Mouse (Mus musculus): ENCODE measurements at regions not wholly inside any gene's neighbourhood (a gene's known extent, or its start where the extent isn't known, plus 50 kb on each side); places are given as distances from the start of the nearest gene placed in this dataset.

DNA sequence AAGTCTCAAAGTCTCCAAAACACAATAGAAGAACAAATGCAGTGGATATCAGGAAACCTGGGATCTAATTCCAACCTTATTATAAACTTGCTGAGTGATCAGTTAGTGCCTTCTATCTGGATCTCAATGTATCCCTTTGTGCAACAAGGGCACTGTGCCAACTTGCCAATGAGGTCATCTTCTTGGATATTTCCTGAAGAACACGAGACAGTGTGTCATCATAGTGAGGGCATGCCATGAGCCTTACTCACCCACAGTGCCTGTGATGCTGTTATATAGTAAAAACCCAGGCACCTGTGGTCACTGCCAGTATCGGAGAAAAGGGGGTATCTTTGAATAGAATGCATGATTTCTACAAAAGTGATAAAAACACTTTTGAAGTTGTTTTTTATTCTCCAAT is 60.2 kb upstream of the Cd34 start:
- peak; percentile 35 to 46 for DNase-seq (ENCODE audit: low spot score in 2 of 2)

DNA sequence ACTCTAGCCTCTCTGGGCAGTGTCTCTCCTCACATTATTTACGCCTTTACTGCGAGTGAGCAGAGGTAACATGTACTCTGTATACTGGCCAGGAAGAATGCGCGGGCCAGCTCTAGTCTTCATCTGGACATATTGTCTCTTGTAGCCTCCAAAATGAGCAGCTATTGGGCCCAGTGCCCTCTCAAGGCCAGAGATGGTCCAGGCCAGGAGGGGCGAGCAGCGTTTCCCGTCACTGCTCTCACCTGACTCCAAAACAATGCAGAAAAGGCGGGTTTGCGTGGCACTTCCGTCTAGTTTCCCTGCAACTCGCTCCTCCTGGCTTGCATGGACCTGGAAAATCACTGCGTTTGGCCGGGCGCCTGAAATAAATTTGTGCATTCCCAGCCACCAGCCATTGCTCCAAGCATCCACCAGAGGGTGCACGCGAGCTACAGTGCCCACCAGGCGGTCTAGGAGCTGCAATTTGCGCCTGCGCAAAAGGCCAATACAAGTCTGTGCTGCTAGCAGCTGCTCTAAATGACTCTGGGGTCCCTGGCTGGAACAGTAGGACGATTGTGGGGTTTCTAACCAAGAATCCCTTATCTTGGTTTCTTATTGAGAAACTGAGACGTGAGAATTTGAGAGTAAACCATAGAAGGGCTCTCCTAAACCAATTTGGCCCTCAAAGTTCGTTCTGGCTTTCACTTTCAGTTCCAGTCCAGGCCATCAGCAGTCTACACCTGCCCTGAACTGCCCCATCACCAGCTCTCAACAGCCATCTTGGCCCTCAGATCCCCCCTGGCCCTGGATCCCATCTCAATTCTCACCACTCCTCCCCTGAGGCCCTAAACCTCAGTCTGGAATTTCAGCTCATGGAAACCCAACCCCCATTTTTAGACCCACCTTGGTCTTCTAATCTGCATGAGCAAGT is 59.0 kb upstream of the Cd34 start:
- DNase-seq (ENCODE audit: low spot score in 2 of 2), result peak; percentile 93 to 97

DNA sequence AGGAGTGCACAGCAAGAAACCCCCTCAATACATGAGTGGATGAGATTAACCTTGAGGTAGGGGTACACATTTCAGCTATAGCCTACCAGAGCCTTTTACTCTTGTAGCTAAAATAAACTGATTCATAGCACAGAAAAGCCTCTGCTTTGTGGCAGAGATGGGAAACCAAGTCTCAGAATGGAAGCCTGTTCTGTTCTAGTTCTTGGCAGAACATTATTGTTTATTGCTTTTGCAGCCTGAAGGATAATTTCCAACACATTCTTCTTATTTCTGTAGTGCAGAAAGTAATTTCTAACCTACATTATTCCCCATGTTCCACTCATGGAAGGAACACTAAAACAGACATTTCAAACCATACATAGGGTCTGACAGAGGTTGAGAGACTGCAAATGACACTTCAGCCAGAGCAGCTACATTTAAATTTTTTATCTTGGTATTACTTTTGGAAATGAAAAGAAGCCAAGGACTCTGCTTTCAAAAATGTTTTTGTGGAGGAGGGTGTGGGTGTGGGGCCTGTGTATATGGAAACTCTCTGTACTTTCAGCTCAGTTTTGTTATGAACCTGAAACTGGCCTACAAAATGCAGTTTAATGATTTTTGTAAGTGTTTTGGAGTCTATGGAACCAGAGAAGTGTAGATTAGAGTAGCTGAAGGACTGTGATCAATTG is 56.9 kb upstream of the Cd34 start:
- DNase-seq (ENCODE audit: low spot score in 2 of 2), result no peak

DNA sequence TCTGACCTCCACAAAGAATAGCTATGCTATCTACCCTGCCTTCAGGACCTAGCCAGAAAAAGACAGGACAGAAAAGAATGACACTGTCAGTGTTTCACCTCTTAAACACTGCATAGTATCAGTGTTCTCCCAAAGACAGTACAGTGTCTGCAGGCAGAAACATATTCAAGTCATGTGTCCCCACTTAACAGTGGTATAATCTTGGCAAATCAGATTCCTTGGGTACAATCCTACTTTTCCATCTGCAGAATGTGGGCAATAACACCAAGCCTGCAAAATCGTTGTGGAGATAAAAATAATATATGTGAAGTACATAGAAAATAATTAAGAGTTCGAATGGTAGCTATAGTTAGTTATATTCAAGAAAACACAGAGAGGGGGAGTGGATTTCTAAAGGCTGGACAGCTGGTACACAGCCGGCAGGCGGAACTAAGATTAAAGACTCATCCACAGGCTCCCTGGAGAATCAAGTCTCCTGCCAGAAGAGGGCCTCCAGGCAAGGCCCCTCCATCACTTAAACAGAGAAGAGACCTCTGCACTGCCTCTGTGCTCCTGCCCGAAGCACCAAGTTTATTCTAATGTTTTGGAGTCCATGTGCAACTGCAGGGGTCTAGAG is 53.4 kb upstream of the Cd34 start:
- peak; percentile 36 to 62 for DNase-seq (ENCODE audit: low spot score in 2 of 2)

DNA sequence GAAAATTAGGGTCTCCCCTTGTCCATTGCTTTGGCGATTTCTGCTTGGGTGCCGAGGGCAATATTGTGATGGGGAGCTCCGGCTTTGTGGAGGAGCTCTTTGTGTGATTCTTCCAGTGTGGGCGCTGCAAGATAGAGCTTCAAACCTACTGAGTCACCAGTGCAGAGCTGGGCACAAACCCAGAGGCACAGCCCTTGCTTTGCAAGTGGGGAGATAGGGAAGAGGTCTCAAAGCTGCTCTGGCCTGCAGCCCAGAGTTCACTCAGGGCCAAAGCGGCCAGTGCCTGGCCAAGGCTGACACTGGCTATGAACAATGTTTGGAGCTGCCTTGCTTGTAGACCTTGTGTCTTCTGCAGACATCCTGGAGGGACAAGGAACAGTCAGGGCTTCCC is 52.9 kb upstream of the Cd34 start:
- DNase-seq (ENCODE audit: low spot score in 2 of 2), result peak; percentile 84 to 92

Data from heart, adult 9 months (tissue).